Mouse (Mus musculus) liver, embryonic 14.5 days (tissue): ENCODE results near the gene Rps21.

Source experiments
- CTCF ChIP-seq: IDR thresholded peaks from 2 replicates; pipeline ENCODE4 v1.5.1; 2016; ENCODE audit warnings: antibody characterized with exemption, low read depth, control low read depth
- EP300 ChIP-seq: IDR thresholded peaks from 2 replicates; pipeline ENCODE4 v1.6.1; 2016; ENCODE audit warnings: antibody characterized with exemption, low read depth

GRCm38 (mm10) chr2:180217587-180217986 is 39.6 kb upstream of the Rps21 start:
- no peak for TF ChIP-seq EP300
- TF ChIP-seq CTCF, result no peak
